Mouse (Mus musculus): ENCODE data around the gene Sctr.

The Sctr gene

GRCm38 (mm10) chr1:120109741-120110432 is 103.2 kb downstream of the Sctr start:
- DNase-seq: no peak

GRCm38 (mm10) chr1:120111766-120112165 is 105.1 kb downstream of the Sctr start:
- DNase-seq: no peak

GRCm38 (mm10) chr1:120112251-120113187 is 105.8 kb downstream of the Sctr start:
- no peak for DNase-seq
